Mouse (Mus musculus) C2C12 (cell line): Measurements from ENCODE around the gene Ring1. TPM values are rescaled to one million over a fixed set of nuclear protein-coding genes. Genes with fewer than 3 reads are reported as not detected.

ENCODE experiments used
- H3K27me3 ChIP-seq: one replicate; pipeline ENCODE4 v1.6.1; 2011; ENCODE audit not compliant: control insufficient read depth, insufficient read depth, insufficient read length
- H3K36me3 ChIP-seq: one replicate; pipeline ENCODE4 v1.6.1; 2011; ENCODE audit not compliant: control insufficient read depth, insufficient read depth
- H3K4me3 ChIP-seq: one replicate; pipeline ENCODE4 v1.5.1; 2011; ENCODE audit warnings: mild to moderate bottlenecking, control low read depth; ENCODE audit not compliant: poor library complexity, insufficient read depth, severe bottlenecking
- H3K79me2 ChIP-seq: one replicate; pipeline ENCODE4 v1.6.1; 2011; ENCODE audit not compliant: control insufficient read depth, insufficient read depth
- H3K79me3 ChIP-seq: one replicate; pipeline ENCODE4 v1.6.1; 2011; ENCODE audit warnings: low read depth, control low read depth
- H3ac ChIP-seq: one replicate; pipeline ENCODE3; 2011; ENCODE audit warnings: low read depth; ENCODE audit not compliant: control insufficient read depth, insufficient read length
- CEBPB ChIP-seq: IDR thresholded peaks from one replicate; pipeline ENCODE4 v1.6.1; 2011; ENCODE audit warnings: low read depth, mild to moderate bottlenecking, control low read depth, moderate library complexity
- CTCF ChIP-seq: IDR thresholded peaks from one replicate; pipeline ENCODE4 v1.5.1; 2011; ENCODE audit not compliant: control insufficient read depth, insufficient read depth, insufficient read length
- FOSL1 ChIP-seq: IDR thresholded peaks from one replicate; pipeline ENCODE4 v1.8.0; 2011; ENCODE audit warnings: mild to moderate bottlenecking, low read length; ENCODE audit not compliant: poor library complexity, insufficient read depth, severe bottlenecking
- MAX ChIP-seq: IDR thresholded peaks from one replicate; pipeline ENCODE4 v1.6.1; 2011; ENCODE audit warnings: mild to moderate bottlenecking, control low read depth
- MYOD1 ChIP-seq: IDR thresholded peaks from one replicate; pipeline ENCODE4 v1.6.1; 2011; ENCODE audit warnings: low read depth; ENCODE audit not compliant: control insufficient read depth, insufficient read length
- MYOG ChIP-seq: IDR thresholded peaks from one replicate; pipeline ENCODE4 v1.6.1; 2011; ENCODE audit not compliant: control insufficient read depth, insufficient read length; ENCODE audit errors: extremely low read depth
- USF1 ChIP-seq: IDR thresholded peaks from one replicate; pipeline ENCODE4 v1.6.1; 2011; ENCODE audit warnings: low read depth, mild to moderate bottlenecking, control low read depth, moderate library complexity
- polyA plus RNA-seq: library from polyadenylated mRNA; unstranded; fragments of >200 nt; fragmentation: generic; extraction: Trizol; gene quantifications from one replicate; pipeline ENCODE4 v1.2.1, GENCODE M21; 2012; ENCODE audit warnings: missing spikeins

Ring1 gene
- polyA plus RNA-seq, 1 experiment = 26.8 TPM

- H3K36me3 ChIP-seq = peaks cover 7% of the 10 kb centered on the region
- H3K4me3 ChIP-seq = no peak overlapping the region
- TF ChIP-seq MYOD1 = no peak
- TF ChIP-seq CEBPB = no peak
- no peak for TF ChIP-seq USF1
- TF ChIP-seq MYOG = no peak
- TF ChIP-seq MAX = no peak
- TF ChIP-seq FOSL1 = no peak
- no peak for TF ChIP-seq CTCF
- H3K27me3 ChIP-seq = no peaks in the 10 kb centered on the region
- no peaks in the 10 kb centered on the region for H3K79me3 ChIP-seq
- H3K79me2 ChIP-seq = peaks cover 4% of the 10 kb centered on the region
- H3ac ChIP-seq = no peak overlapping the region
These were observed 802 bp downstream of the Ring1 start for GRCm38 (mm10) chr17:34023678-34024077.

GRCm38 (mm10) chr17:34022987-34023386, 1.5 kb downstream of the Ring1 start:
- TF ChIP-seq MAX = no peak
- TF ChIP-seq CTCF = no peak
- TF ChIP-seq USF1 = no peak
- TF ChIP-seq CEBPB = no peak
- TF ChIP-seq FOSL1 = no peak
- TF ChIP-seq MYOG = no peak
- TF ChIP-seq MYOD1 = no peak
- Histone ChIP-seq H3ac (no peak overlapping the region), H3K27me3 (no peaks in the 10 kb centered on the region), H3K79me3 (no peaks in the 10 kb centered on the region), H3K79me2 (no peaks in the 10 kb centered on the region), H3K4me3 (no peak overlapping the region), H3K36me3 (peaks cover under 1% of the 10 kb centered on the region)

- Histone ChIP-seq H3K36me3 (no peaks in the 10 kb centered on the region), H3K79me3 (no peaks in the 10 kb centered on the region), H3ac (no peak overlapping the region), H3K27me3 (no peaks in the 10 kb centered on the region), H3K4me3 (no peak overlapping the region), H3K79me2 (no peaks in the 10 kb centered on the region)
- TF ChIP-seq CEBPB = no peak
- TF ChIP-seq MYOG = no peak
- no peak for TF ChIP-seq USF1
- no peak for TF ChIP-seq MYOD1
- TF ChIP-seq FOSL1 = no peak
- TF ChIP-seq MAX = no peak
- no peak for TF ChIP-seq CTCF
These were observed 2.1 kb downstream of the Ring1 start for GRCm38 (mm10) chr17:34022414-34022783.

- Histone ChIP-seq H3K4me3 (no peak overlapping the region), H3K79me2 (no peaks in the 10 kb centered on the region)
- TF ChIP-seq USF1 = no peak
These were observed 2.7 kb downstream of the Ring1 start for GRCm38 (mm10) chr17:34021539-34022413.

GRCm38 (mm10) chr17:34013436-34013835, 11.0 kb downstream of the Ring1 start:
- no peak overlapping the region for H3K4me3 ChIP-seq
- no peak for TF ChIP-seq MYOG
- no peak for TF ChIP-seq MYOD1
- no peak for TF ChIP-seq CTCF
- no peak for TF ChIP-seq USF1
- TF ChIP-seq FOSL1 = no peak
- TF ChIP-seq CEBPB = no peak
- no peak for TF ChIP-seq MAX
- no peak overlapping the region for H3ac ChIP-seq
- H3K36me3 ChIP-seq = no peaks in the 10 kb centered on the region
- H3K79me2 ChIP-seq = no peaks in the 10 kb centered on the region
- peaks cover 5% of the 10 kb centered on the region for H3K27me3 ChIP-seq
- no peaks in the 10 kb centered on the region for H3K79me3 ChIP-seq

More at GRCm38 (mm10) chr17:34021539-34022413, 2.7 kb downstream of the Ring1 start:
- H3K27me3 ChIP-seq = no peaks in the 10 kb centered on the region
- H3K36me3 ChIP-seq = no peaks in the 10 kb centered on the region
- no peak overlapping the region for H3ac ChIP-seq
- no peaks in the 10 kb centered on the region for H3K79me3 ChIP-seq

GRCm38 (mm10) chr17:34010156-34010555, 14.3 kb downstream of the Ring1 start:
- Histone ChIP-seq H3K4me3 (no peak overlapping the region), H3K79me3 (no peaks in the 10 kb centered on the region), H3K79me2 (no peaks in the 10 kb centered on the region), H3K36me3 (no peaks in the 10 kb centered on the region), H3ac (no peak overlapping the region), H3K27me3 (peaks cover 5% of the 10 kb centered on the region)
- TF ChIP-seq USF1 (no peak), CEBPB (no peak), MAX (no peak), MYOG (no peak), CTCF (no peak), MYOD1 (no peak), FOSL1 (no peak)
